Mouse (Mus musculus) adrenal gland, postnatal 25 days (tissue): ENCODE measurements around the gene Rln1. TPM values are rescaled to one million over a fixed set of nuclear protein-coding genes. Genes with fewer than 3 reads are reported as not detected.
A peak's percentile ranks its signal among the peaks of the same experiment; 100 is the strongest.

Source experiments
- DNase-seq: peaks from one replicate; pipeline ENCODE4 v3.0.0; 2021; ENCODE audit warnings: mixed read lengths
- long read RNA-seq: library from polyadenylated mRNA; stranded (forward); transcript quantifications from one replicate; pipeline ENCODE4 v2.0.0, GENCODE M21; 2021
- total RNA-seq: library from RNA; stranded (reverse); gene quantifications from 2 replicates; pipeline ENCODE4 v1.2.3, GENCODE M21; 2021

Gene Rln1
- not detected in 2 replicates for total RNA-seq
- long read RNA-seq, partial matches to known transcripts, result 0 of 1 reads
- long read RNA-seq, other reads (novel, unspliced or antisense), result 0 of 1 reads

- DNase-seq, result peak; percentile 26
Measured at GRCm38 (mm10) chr19:29334068-29334745, at the start of gene Rln1. Gene Rln1, minus strand, starts transcription at chr19:29334670.

GRCm38 (mm10) chr19:29383368-29383767, 48.9 kb upstream of the Rln1 start:
- DNase-seq, result no peak

GRCm38 (mm10) chr19:29379839-29380603, 45.6 kb upstream of the Rln1 start:
- DNase-seq, result no peak

- no peak for DNase-seq
Measured at GRCm38 (mm10) chr19:29376382-29376781, 41.9 kb upstream of the Rln1 start.

DNA sequence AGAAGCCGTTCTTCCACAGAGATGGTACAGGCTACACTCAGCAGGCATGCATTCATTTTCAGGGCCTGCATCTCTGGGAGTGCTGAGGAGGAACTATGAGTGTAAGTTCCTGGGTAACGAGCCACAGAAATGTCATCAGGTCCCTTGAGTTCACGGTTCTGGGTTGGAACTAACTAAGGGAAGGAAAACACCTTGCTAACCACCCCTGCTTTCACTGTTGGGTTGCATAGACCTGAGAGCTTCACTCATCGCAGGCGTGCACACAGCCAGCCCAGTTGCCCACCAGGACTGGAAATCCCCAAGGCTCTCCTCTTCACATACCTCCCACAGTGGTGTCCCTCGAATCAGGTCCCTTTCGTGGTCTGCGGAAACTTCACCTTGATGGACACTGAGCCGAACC, 40.5 kb upstream of the Rln1 start:
- no peak for DNase-seq

DNA sequence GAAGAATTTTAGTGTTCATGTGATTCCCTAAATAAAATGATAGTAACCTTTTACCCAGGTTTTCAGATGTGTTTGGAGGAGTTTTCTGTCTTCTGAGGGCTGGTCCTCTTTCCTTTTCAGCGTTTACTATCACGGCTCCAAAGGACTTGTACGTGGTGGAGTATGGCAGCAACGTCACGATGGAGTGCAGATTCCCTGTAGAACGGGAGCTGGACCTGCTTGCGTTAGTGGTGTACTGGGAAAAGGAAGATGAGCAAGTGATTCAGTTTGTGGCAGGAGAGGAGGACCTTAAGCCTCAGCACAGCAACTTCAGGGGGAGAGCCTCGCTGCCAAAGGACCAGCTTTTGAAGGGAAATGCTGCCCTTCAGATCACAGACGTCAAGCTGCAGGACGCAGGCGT, 39.0 kb upstream of the Rln1 start:
- no peak for DNase-seq

GRCm38 (mm10) chr19:29372621-29373020, 38.2 kb upstream of the Rln1 start:
- no peak for DNase-seq

DNA sequence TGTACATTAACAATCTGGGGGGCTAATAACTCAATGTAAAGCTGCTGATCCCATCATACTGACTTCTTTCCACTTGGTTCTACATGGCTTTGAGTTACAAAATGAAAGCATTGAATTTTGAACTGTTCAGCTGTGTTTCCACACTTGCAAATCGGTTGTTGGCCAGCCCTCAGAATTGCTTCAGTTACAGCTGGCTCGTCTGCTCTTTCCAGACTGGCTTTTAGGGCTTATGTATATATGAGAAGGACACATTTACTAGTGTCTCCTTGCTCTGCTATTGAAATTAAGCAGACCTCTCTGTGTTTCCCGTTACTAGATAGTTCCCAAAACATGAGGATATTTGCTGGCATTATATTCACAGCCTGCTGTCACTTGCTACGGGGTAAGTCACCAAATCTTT, 37.7 kb upstream of the Rln1 start:
- no peak for DNase-seq

DNA sequence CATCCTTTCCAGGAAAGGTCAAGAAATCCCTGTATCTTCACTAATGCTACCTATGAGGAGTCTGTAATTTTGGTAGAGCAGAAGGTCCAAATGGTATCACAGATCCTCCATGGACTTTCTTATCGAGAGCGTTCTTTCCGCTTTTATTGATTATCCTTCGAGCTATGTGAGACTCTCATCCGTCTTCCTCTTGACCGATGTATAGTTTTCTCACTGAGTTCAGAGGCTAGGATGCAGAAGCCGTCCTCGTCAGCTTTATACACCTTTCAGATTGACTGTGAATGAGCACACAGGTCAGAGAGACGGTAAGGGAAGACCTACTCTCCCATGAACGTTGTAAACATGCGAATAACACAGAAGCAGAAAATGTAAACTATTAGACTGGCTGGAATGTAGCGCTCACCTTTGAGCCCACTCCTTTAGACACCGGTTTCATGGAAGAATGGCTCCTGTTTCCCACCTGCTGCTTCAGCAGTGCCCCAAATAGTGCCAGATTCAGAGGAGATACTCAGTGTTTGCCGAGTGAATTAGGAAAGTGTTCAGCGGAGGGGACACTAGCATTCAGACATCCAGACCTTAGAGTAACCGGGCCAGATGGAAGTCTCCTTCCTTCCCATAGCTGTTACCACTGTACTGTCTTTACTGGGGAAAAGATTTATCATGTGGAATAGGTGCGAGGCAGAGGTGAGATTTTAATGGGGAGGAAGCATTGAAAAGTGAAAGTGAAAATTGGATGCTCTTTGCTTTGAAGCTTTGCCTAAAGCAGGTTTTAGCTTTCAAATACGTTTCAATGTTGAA, 37.0 kb upstream of the Rln1 start:
- no peak for DNase-seq

GRCm38 (mm10) chr19:29370545-29371283, 36.2 kb upstream of the Rln1 start:
- no peak for DNase-seq

GRCm38 (mm10) chr19:29370112-29370511, 35.6 kb upstream of the Rln1 start:
- no peak for DNase-seq

- no peak for DNase-seq
Measured at GRCm38 (mm10) chr19:29368671-29369309, 34.3 kb upstream of the Rln1 start.

DNA sequence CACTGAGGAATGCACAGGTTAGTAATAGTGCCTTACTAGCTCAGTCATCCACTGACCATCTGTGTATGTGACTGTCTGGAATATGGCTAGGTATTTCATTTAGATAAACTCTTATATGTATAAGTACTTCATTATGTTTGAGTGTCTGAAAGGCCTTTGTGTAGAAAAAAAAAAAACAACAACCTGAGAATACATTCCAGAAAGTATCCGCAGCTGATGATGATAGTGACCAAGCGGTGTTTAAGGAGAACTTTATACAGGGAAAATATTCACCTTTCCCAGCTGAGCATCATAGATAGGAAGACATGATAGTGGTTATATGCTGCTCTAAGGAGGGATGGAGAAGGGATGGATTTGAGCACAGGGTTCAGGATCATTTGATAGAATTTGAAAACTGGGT, 33.6 kb upstream of the Rln1 start:
- DNase-seq, result no peak

- peak; percentile 84 for DNase-seq
Measured at GRCm38 (mm10) chr19:29366969-29367622, 32.6 kb upstream of the Rln1 start, which contains the start of the genes Plgrkt and Cd274. Gene Plgrkt, minus strand, starts transcription at chr19:29367390. Gene Cd274, plus strand, starts transcription at chr19:29367455.

GRCm38 (mm10) chr19:29366226-29366968, 31.9 kb upstream of the Rln1 start:
- DNase-seq, result no peak

DNA sequence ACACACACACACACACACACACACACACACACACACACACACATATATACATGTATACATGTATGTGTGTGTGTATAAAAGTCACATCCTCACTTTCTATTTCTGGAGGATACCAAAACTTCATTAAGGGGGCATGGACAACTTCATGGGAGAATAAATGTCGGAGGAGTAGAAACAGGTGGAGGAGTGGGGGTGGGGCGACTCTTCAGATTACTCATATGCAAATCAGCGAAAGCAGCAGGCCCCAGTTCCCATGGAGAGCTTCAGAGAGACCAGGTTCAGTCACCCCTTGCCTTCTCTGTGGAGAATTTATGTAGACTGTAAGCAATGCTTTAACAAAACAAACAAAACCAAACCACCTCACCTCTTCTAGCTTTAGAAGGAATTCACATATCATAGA, 30.6 kb upstream of the Rln1 start:
- no peak for DNase-seq

GRCm38 (mm10) chr19:29364076-29364475, 29.6 kb upstream of the Rln1 start:
- DNase-seq, result no peak

DNA sequence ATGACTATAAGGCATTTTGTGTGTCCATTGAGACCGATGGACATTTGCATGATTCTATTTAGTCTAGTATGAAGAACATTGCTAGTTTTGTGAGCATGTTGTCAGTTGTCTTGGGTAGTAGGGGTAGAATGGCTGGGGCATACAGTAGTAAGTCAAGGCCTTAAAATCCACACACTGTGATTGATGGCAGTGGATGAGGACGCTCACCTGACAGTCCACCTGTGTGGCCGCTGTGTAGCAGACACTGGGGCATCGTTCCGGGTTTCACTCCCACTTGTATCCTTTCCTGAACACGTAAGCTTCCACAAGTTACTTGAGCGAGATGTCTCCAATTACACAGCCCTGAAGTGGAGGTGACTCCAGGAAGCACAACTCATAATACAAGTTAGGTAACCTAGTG, 29.1 kb upstream of the Rln1 start:
- DNase-seq, result no peak

- no peak for DNase-seq
Measured at GRCm38 (mm10) chr19:29362173-29362930, 27.9 kb upstream of the Rln1 start.
